Comparison of ENCODE assay signal across 20 mouse cellular contexts in genomic region chr17:32355031-32355430, GRCm38 (mm10). TPM values are rescaled to one million over a fixed set of nuclear protein-coding genes. Genes with fewer than 3 reads are reported as not detected.
DNase-seq lines count a peak whose midpoint lies in the region; ATAC-seq and TF ChIP-seq lines count a peak whose summit lies in the region.
"Had no signal": no experiment of that assay in that cellular context is flagged by ENCODE, and none has a peak within 500 bp of the region (broad histone marks: within the 10 kb centered on the region; RNA-seq: fewer than 3 reads in every experiment).

No protein-coding gene starts in this region.

- no peak overlapping the region for H3K9ac ChIP-seq in hindbrain, embryonic 12.5 days
- H3K9ac ChIP-seq in hindbrain, embryonic 14.5 days, result no peak overlapping the region
- no peak overlapping the region for H3K9ac ChIP-seq in midbrain, embryonic 13.5 days (replicated peaks)
- no peak overlapping the region for H3K9ac ChIP-seq in midbrain, postnatal 0 days (replicated peaks; ENCODE audit: low read length, poor library complexity, severe bottlenecking)
- no peak overlapping the region for H3K9ac ChIP-seq in midbrain, embryonic 15.5 days
- H3K9ac ChIP-seq: embryonic facial prominence, embryonic 12.5 days; forebrain, postnatal 0 days; intestine, embryonic 15.5 days had no signal

- no peaks in the 10 kb centered on the region for H3K27me3 ChIP-seq in hindbrain, embryonic 12.5 days
- no peaks in the 10 kb centered on the region for H3K27me3 ChIP-seq in hindbrain, embryonic 14.5 days (ENCODE audit: control insufficient read depth, insufficient read depth, low read length)
- H3K27me3 ChIP-seq in midbrain, embryonic 13.5 days, result no peaks in the 10 kb centered on the region
- no peaks in the 10 kb centered on the region for H3K27me3 ChIP-seq in midbrain, postnatal 0 days (ENCODE audit: insufficient read depth, low read length)
- no peaks in the 10 kb centered on the region for H3K27me3 ChIP-seq in midbrain, embryonic 15.5 days (replicated peaks)
- H3K27me3 ChIP-seq: embryonic facial prominence, embryonic 12.5 days; intestine, embryonic 15.5 days; Patski had no signal

- peak; percentile 10 for DNase-seq in cerebellum, adult 9-11 months
- DNase-seq in cerebellum, adult 9-10 months, result no peak
- no peak for DNase-seq in hindbrain, embryonic 14.5 days (ENCODE audit: low spot score)
- DNase-seq in midbrain, postnatal 0 days (ENCODE audit: low spot score), result no peak
- DNase-seq in layer of hippocampus, adult 11-12 months (ENCODE audit: low spot score), result no peak
- DNase-seq: adrenal gland, postnatal 14 days; cerebellum, adult 2 months; cerebellum, postnatal 25 days; forebrain, postnatal 0 days; gastrocnemius, postnatal 14 days; heart, postnatal 10 days had no signal

- H3K27ac ChIP-seq in hindbrain, embryonic 12.5 days, result 0 out of 2 replicates have a peak overlapping the region, but pooled peaks have one; percentile 67
- no peak overlapping the region for H3K27ac ChIP-seq in hindbrain, embryonic 14.5 days
- H3K27ac ChIP-seq in midbrain, embryonic 13.5 days, result peak overlapping the region; percentile 64; the same call in 1 of the 2 replicates
- H3K27ac ChIP-seq in midbrain, postnatal 0 days (ENCODE audit: low read depth, low read length), result no peak overlapping the region
- H3K27ac ChIP-seq in midbrain, embryonic 15.5 days, result 0 out of 2 replicates have a peak overlapping the region, but pooled peaks have one; percentile 46
- H3K27ac ChIP-seq: embryonic facial prominence, embryonic 12.5 days; intestine, embryonic 15.5 days had no signal

- peaks cover 63% of the 10 kb centered on the region for H3K36me3 ChIP-seq in hindbrain, embryonic 12.5 days
- H3K36me3 ChIP-seq in hindbrain, embryonic 14.5 days (replicated peaks; ENCODE audit: control insufficient read depth, insufficient read depth), result peaks cover 65% of the 10 kb centered on the region
- peaks cover 67% of the 10 kb centered on the region for H3K36me3 ChIP-seq in midbrain, embryonic 13.5 days
- H3K36me3 ChIP-seq in midbrain, postnatal 0 days (ENCODE audit: insufficient read depth, low read length), result peaks cover 65% of the 10 kb centered on the region
- peaks cover 57% of the 10 kb centered on the region for H3K36me3 ChIP-seq in midbrain, embryonic 15.5 days (replicated peaks)

- no peaks in the 10 kb centered on the region for H3K9me3 ChIP-seq in hindbrain, embryonic 12.5 days (replicated peaks)
- H3K9me3 ChIP-seq in hindbrain, embryonic 14.5 days (ENCODE audit: control insufficient read depth, low read length), result no peaks in the 10 kb centered on the region
- no peaks in the 10 kb centered on the region for H3K9me3 ChIP-seq in midbrain, embryonic 13.5 days
- H3K9me3 ChIP-seq in midbrain, postnatal 0 days (ENCODE audit: low read length), result no peaks in the 10 kb centered on the region
- no peaks in the 10 kb centered on the region for H3K9me3 ChIP-seq in midbrain, embryonic 15.5 days
- H3K9me3 ChIP-seq: embryonic facial prominence, embryonic 12.5 days; intestine, embryonic 15.5 days had no signal

- H3K4me2 ChIP-seq in hindbrain, embryonic 12.5 days (replicated peaks), result no peak overlapping the region
- no peak overlapping the region for H3K4me2 ChIP-seq in hindbrain, embryonic 14.5 days (replicated peaks)
- no peak overlapping the region for H3K4me2 ChIP-seq in midbrain, embryonic 13.5 days (replicated peaks)
- no peak overlapping the region for H3K4me2 ChIP-seq in midbrain, postnatal 0 days (ENCODE audit: low read depth, low read length, poor library complexity, severe bottlenecking)
- H3K4me2 ChIP-seq in midbrain, embryonic 15.5 days, result no peak overlapping the region
- H3K4me2 ChIP-seq: embryonic facial prominence, embryonic 12.5 days; intestine, embryonic 15.5 days had no signal

- H3K4me3 ChIP-seq in hindbrain, embryonic 12.5 days, result no peak overlapping the region
- no peak overlapping the region for H3K4me3 ChIP-seq in hindbrain, embryonic 14.5 days (replicated peaks; ENCODE audit: low read length)
- H3K4me3 ChIP-seq in midbrain, embryonic 13.5 days (replicated peaks), result no peak overlapping the region
- H3K4me3 ChIP-seq in midbrain, postnatal 0 days (ENCODE audit: low read depth, low read length), result no peak overlapping the region
- H3K4me3 ChIP-seq in midbrain, embryonic 15.5 days, result no peak overlapping the region
- H3K4me3 ChIP-seq: embryonic facial prominence, embryonic 12.5 days; intestine, embryonic 15.5 days had no signal

- no peak for ATAC-seq in hindbrain, embryonic 12.5 days (ENCODE audit: low FRiP score)
- no peak for ATAC-seq in hindbrain, embryonic 14.5 days (ENCODE audit: low FRiP score)
- ATAC-seq in midbrain, embryonic 13.5 days, result no peak
- no peak for ATAC-seq in midbrain, postnatal 0 days (ENCODE audit: low FRiP score)
- no peak for ATAC-seq in midbrain, embryonic 15.5 days (replicated peaks)
- ATAC-seq: activated CD4-positive, CD25-positive, alpha-beta regulatory T cell, adult 4 months; forebrain, postnatal 0 days; hindbrain, embryonic 16.5 days; intestine, embryonic 15.5 days; Patski had no signal

- WGBS in hindbrain, embryonic 12.5 days, result 93% methylated on average over 6 of the region's 6 CpGs
- WGBS in hindbrain, embryonic 14.5 days, result 93% methylated on average over 6 of the region's 6 CpGs
- WGBS in midbrain, embryonic 13.5 days, result 88% methylated on average over 6 of the region's 6 CpGs
- WGBS in midbrain, postnatal 0 days, result 92% methylated on average over 6 of the region's 6 CpGs
- 92% methylated on average over 6 of the region's 6 CpGs for WGBS in midbrain, embryonic 15.5 days

- no peak for TF ChIP-seq CTCF in midbrain, postnatal 0 days (IDR thresholded peaks at IDR 0.05)

- H3K4me1 ChIP-seq in hindbrain, embryonic 12.5 days, result peaks cover 10% of the 10 kb centered on the region
- H3K4me1 ChIP-seq in hindbrain, embryonic 14.5 days (replicated peaks; ENCODE audit: control insufficient read depth, insufficient read depth, low read length), result peaks cover 6% of the 10 kb centered on the region
- H3K4me1 ChIP-seq in midbrain, embryonic 13.5 days (replicated peaks), result peaks cover 24% of the 10 kb centered on the region
- H3K4me1 ChIP-seq in midbrain, postnatal 0 days (ENCODE audit: insufficient read depth, low read length), result no peaks in the 10 kb centered on the region
- peaks cover 14% of the 10 kb centered on the region for H3K4me1 ChIP-seq in midbrain, embryonic 15.5 days
- H3K4me1 ChIP-seq: embryonic facial prominence, embryonic 12.5 days; intestine, embryonic 15.5 days had no signal

RNA-seq across cellular contexts. Expression of gene Akap8l, which starts 4.6 kb away (rescaled TPM):
- polyA plus RNA-seq in hindbrain, embryonic 12.5 days (2016; fragmentation: Nextera tagmentation; extraction: Ambion mirVana), result 134 and 138 TPM in 2 replicates
- polyA plus RNA-seq in hindbrain, embryonic 14.5 days (2014; fragmentation: Nextera tagmentation; extraction: Ambion mirVana), result 111 and 121 TPM in 2 replicates
- 138 and 168 TPM in 2 replicates for polyA plus RNA-seq in midbrain, embryonic 13.5 days (2015; fragmentation: Nextera tagmentation; extraction: Ambion mirVana)
- total RNA-seq in midbrain, postnatal 0 days (2014; rRNA removed), result 69.9 and 83.6 TPM in 2 replicates
- 113 and 117 TPM in 2 replicates for polyA plus RNA-seq in midbrain, postnatal 0 days (2015; fragmentation: Nextera tagmentation; extraction: Ambion mirVana)
- polyA plus RNA-seq in midbrain, embryonic 15.5 days (2015; fragmentation: Nextera tagmentation; extraction: Ambion mirVana), result 182 and 187 TPM in 2 replicates

RNA-seq across cellular contexts. Expression of gene Akap8, which starts 34.0 kb away (rescaled TPM):
- 131 TPM in 2 replicates for polyA plus RNA-seq in hindbrain, embryonic 12.5 days (2016; fragmentation: Nextera tagmentation; extraction: Ambion mirVana)
- polyA plus RNA-seq in hindbrain, embryonic 14.5 days (2014; fragmentation: Nextera tagmentation; extraction: Ambion mirVana), result 41.8 and 46.2 TPM in 2 replicates
- 116 and 121 TPM in 2 replicates for polyA plus RNA-seq in midbrain, embryonic 13.5 days (2015; fragmentation: Nextera tagmentation; extraction: Ambion mirVana)
- 96.5 and 131 TPM in 2 replicates for total RNA-seq in midbrain, postnatal 0 days (2014; rRNA removed)
- 66.8 and 81.1 TPM in 2 replicates for polyA plus RNA-seq in midbrain, postnatal 0 days (2015; fragmentation: Nextera tagmentation; extraction: Ambion mirVana)
- 108 and 114 TPM in 2 replicates for polyA plus RNA-seq in midbrain, embryonic 15.5 days (2015; fragmentation: Nextera tagmentation; extraction: Ambion mirVana)

RNA-seq across cellular contexts. Expression of gene Wiz, which starts 34.2 kb away (rescaled TPM):
- 45.6 and 52.2 TPM in 2 replicates for polyA plus RNA-seq in hindbrain, embryonic 12.5 days (2016; fragmentation: Nextera tagmentation; extraction: Ambion mirVana)
- polyA plus RNA-seq in hindbrain, embryonic 14.5 days (2014; fragmentation: Nextera tagmentation; extraction: Ambion mirVana), result 45.9 and 47.5 TPM in 2 replicates
- 33.7 and 36.4 TPM in 2 replicates for polyA plus RNA-seq in midbrain, embryonic 13.5 days (2015; fragmentation: Nextera tagmentation; extraction: Ambion mirVana)
- total RNA-seq in midbrain, postnatal 0 days (2014; rRNA removed), result 53.9 and 68.0 TPM in 2 replicates
- polyA plus RNA-seq in midbrain, postnatal 0 days (2015; fragmentation: Nextera tagmentation; extraction: Ambion mirVana), result 40.8 and 41.3 TPM in 2 replicates
- 46.7 and 47.8 TPM in 2 replicates for polyA plus RNA-seq in midbrain, embryonic 15.5 days (2015; fragmentation: Nextera tagmentation; extraction: Ambion mirVana)

RNA-seq across cellular contexts. Expression of gene Rasal3, which starts 48.4 kb away (rescaled TPM):
- 0.39 and 0.72 TPM in 2 replicates for polyA plus RNA-seq in hindbrain, embryonic 12.5 days (2016; fragmentation: Nextera tagmentation; extraction: Ambion mirVana)
- 0.62 and 0.80 TPM in 2 replicates for polyA plus RNA-seq in hindbrain, embryonic 14.5 days (2014; fragmentation: Nextera tagmentation; extraction: Ambion mirVana)
- 0.54 TPM in 2 replicates for polyA plus RNA-seq in midbrain, embryonic 13.5 days (2015; fragmentation: Nextera tagmentation; extraction: Ambion mirVana)
- 3.8 and 4.6 TPM in 2 replicates for total RNA-seq in midbrain, postnatal 0 days (2014; rRNA removed)
- 0.63 and 0.80 TPM in 2 replicates for polyA plus RNA-seq in midbrain, postnatal 0 days (2015; fragmentation: Nextera tagmentation; extraction: Ambion mirVana)
- polyA plus RNA-seq in midbrain, embryonic 15.5 days (2015; fragmentation: Nextera tagmentation; extraction: Ambion mirVana), result 0.54 and 0.74 TPM in 2 replicates
- polyA plus RNA-seq: C2C12, Patski had no signal

Comparison
In these comparisons a context has a peak if more than half of its experiments do, and no peak if none do; other contexts are left out.
1. H3K27ac ChIP-seq: peak in hindbrain, embryonic 12.5 days (single experiment), midbrain, embryonic 13.5 days (single experiment) and midbrain, embryonic 15.5 days (single experiment); none in hindbrain, embryonic 14.5 days (single experiment) and midbrain, postnatal 0 days (single experiment).